Mouse (Mus musculus) mesoderm, embryonic 11.5 days (tissue): ENCODE measurements around the gene 1700013F07Rik.
"Not testable (repeated sequence)": the region's sequence is repeated elsewhere in the genome, so short reads cannot be mapped to it uniquely, and the experiment has no call there.

ENCODE experiments used
- DNase-seq: peaks from one replicate; pipeline ENCODE4 v3.0.0-alpha.2; 2012; ENCODE audit warnings: low read depth, low spot score

The 1700013F07Rik gene

GRCm38 (mm10) chr3:108542299-108542698 is 8.3 kb downstream of the 1700013F07Rik start:
- DNase-seq, result no peak

- no peak for DNase-seq
Measured at GRCm38 (mm10) chr3:108554111-108554561, 20.2 kb downstream of the 1700013F07Rik start.

GRCm38 (mm10) chr3:108554587-108555312 is 20.8 kb downstream of the 1700013F07Rik start:
- DNase-seq, result peak; percentile 95

DNA sequence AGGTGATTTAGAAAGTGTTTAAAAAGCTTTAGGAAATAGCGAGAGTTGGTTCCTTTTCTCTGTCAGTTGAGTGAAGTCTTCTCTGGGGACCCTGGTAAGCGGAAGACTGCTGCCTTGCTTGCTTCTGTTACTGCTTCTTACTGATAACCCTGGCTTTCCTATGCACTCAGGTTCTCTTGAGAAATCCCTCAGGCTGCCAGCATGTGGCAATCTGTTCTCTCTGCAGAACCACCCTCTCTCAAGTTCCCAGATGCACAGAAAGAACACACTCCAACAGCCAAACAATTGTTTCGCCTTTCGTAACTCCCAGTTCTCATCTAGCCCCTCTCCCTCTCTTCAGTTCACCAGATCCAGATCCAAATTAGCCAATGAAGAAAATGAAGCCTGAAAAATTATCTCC is 23.9 kb downstream of the 1700013F07Rik start:
- no peak for DNase-seq

DNA sequence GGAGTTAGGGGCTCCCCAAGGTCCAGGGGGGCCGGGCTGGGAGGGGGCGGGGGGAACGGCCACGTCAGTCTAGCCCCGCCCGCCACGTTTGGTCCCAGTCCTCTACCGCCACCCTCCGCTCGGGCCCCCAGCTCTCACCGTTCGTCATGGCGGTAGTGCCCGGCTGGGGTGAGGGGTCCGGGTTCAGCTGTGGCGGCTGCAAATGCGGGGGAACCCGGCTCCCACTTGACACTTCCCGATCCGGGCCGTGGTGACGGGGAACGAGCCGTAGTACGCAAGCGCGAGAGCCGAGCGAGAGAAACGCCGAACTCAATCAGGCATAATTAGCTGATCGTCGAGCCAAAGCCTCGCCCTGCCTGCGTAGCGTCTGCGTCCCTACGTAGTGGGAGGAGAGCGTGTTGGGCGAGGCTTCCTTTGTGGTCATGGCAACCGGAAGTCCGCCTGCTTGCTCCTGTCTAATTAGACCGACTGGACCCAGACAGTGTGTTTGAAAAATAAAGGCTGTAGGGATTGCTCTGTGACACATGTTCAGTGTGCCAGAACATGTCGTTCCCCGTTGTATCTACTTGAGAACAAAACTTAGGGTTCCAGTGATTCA is 28.3 kb downstream of the 1700013F07Rik start, which contains the start of gene Tmem167b:
Gene Tmem167b (minus strand): TSS at position 334 of the 598 bp plus-strand sequence.
- peak; percentile 98 for DNase-seq

DNA sequence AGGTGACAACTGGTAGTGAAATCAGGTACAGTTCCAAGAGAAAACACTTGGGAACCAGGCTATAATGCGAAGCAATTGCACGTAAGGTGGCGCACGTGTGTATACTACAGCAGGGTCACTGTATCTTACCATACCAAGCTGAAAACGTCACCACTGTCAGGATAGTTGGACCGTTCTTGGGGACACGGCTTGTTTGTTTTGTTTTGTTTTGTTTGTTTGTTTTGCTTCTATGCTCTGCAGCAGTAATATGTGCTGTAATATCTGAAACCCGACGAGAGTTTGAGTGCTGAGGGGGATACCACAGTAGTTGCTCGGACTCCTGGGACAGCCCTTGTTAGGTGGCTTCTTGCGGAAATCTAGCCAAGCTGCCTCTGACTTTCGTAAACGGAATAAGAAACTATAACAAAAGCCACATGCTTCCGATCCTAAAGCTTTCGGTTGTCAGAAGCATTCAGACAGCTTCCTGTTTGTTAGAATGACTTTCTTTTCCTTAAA is 28.9 kb downstream of the 1700013F07Rik start:
- no peak for DNase-seq

DNA sequence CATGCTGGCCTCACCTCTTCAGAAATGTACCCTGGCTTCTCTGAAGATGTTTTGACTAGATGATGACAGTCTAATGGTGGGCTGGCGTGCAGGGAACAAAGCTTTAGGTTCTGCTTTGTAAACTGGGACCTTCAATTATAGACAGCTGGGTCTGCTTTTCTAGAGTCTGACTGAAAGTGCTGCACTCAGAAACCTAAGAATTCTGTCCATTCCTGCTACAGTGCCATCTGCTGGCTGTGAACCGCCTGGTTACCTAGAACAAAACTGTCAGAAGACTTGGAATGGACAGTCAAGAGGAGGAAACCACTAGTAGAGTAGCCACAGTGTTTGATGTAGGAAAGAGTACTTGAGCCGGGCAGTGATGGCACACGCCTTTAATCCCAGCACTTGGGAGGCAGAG is 29.4 kb downstream of the 1700013F07Rik start:
- peak; percentile 84 for DNase-seq

DNA sequence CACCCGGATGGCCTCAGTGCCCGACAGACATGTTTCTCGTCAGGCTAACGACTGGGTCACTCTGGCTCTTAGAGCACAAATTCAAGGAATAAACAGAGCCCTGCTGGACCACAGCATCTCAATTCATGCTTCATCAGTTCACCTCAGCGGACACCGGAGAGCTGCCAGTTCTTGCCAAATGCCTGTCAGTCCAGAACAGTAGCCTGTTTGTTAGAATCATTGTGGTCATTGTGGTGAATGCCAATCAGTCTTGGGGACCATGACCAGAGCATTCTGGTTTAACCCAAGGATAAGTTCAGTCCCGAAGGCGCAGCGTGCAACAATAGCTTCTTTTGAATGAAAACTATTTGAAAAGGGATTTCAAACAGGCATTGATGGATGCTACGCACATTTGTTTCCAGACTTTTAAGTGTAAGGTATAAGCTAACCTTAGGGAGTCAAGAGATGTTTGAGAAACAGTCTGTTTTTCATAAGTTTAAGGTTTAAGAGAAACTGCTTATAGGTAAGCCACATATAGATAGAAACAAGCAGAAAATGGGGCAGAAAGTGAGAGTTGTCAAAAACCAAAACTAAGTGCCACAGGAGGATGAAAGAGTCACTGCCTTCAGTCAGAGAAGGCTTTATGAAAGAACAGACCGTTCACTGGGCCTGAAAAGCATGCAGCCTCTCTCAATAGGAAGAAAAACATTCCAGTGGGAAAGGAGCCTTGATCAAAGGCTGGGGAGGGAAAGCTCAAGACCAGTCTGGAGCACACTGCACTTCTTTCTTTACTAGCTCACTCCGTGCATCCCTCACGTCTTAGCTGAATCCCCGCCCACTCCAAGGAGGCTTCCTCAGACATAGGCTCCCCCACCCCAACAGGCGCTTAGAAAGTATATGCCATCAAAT is 34.3 kb downstream of the 1700013F07Rik start:
- DNase-seq, result peak; percentile 62

DNA sequence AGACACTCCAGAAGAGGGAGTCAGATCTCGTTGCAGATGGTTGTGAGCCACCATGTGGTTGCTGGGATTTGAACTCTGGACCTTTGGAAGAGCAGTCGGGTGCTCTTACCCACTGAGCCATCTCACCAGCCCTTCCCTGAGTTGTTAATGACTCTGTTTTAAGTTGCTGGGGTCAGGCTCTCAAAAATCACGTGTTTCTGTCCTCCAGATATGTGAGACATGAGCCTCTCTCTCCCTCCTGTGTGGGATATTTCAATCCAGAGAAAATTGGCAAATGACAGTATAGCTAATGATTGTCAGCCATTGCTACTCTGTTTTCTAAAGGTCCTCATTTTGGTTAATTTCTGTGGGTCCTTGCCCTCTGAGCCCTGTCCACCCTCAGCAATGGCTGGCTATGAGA is 35.7 kb downstream of the 1700013F07Rik start:
- DNase-seq, result not testable (repeated sequence)

GRCm38 (mm10) chr3:108570813-108571212 is 36.9 kb downstream of the 1700013F07Rik start:
- no peak for DNase-seq

DNA sequence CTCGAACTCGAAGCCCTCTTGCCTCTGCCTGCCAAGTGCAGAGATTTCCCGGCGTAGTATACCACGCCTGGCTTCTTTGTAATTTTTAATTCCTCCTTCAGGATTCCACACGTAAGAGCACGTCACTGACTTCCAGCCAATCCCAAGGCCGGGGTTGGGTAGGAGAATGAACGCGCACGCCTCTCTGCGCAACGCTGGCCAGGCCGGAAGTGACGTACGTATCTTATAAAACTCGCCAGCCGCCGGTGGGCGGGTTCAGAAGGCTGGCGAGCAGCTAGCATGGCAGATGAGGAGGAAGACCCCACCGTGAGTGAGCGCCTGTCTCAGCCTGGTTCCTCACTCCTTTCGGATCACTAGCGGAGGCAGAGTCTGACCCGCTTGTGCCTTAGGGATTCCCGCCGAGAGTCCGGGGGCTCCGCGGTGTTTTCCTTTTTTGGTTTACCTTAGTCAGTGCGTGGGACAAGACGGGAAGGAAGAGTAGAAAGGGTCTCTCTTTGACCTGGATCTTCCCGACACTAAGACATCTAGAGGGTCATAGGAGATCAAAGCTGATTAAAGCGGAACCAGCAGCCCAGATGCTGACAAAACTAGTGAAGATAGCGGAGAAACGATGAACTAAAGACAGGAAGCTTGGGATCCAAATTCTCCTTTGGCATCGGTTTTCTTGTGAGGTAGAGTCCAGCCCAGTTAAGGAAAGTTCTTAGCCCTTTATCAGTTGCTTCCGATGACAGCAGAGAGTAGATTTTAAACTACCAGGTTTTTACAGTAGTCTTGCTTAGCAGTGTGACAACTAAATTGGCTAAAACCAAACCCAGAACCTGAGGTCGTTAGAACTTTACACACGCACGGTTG is 37.7 kb downstream of the 1700013F07Rik start, which contains the start of gene Taf13:
Gene Taf13 (plus strand): TSS at position 256 of the 852 bp plus-strand sequence.
- DNase-seq, result peak; percentile 98

- DNase-seq, result no peak
Measured at GRCm38 (mm10) chr3:108572309-108573010, 38.5 kb downstream of the 1700013F07Rik start.

GRCm38 (mm10) chr3:108574018-108574417 is 40.1 kb downstream of the 1700013F07Rik start:
- DNase-seq, result no peak

DNA sequence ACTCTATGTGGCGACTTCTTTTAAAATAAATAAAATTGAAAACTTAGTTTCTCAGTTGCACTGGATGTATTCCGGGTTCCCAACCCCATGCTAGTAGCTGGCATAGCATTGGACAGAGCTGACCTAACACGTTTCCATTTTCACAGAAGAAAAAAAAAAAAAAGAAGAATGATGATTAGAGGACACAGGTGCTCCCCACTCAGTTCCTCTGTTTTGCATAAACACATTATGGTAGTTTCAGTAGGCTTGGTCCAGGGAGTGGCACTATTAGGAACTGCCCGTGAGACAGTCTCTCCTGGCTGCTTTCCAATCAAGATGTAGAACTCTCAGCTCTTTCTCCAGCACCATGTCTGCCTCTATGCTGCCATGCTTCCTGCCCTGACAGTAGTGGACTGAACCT is 50.6 kb downstream of the 1700013F07Rik start:
- DNase-seq, result no peak

- DNase-seq, result no peak
Measured at GRCm38 (mm10) chr3:108588446-108588845, 54.5 kb downstream of the 1700013F07Rik start.

DNA sequence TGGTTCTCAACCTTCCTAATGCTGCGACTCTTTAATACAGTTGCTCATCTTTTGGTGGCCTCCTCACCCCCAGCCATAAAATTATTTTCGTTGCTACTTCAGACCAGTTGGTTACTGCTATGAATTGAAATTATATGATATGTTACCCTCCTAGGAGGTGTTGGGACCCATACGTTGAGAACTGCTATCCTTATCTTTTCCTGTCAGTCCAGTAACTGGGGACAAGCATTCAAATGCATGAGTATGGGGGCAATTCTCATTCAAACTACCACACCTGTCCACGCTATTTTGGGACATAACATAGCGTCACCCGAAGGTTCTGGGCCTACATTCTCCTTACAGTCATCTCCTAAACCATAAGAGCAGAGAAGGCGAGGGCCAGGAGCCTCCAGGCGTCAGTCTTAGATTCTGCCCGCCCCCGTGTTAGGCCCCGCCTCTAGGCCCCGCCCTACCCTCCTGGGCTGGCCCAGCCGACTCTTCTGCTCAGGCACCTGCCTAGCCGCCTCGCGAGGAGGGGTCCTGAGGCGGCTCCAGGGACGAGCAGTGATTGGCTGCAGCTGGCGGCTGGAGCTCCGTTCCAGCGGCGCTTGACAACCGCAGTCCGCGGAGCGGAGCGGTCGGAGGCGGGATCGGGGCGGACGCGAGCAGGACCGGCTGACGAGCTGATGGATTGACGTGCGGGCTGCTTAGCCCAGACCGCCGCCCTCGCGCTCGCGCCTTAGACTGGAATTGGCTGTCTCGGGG is 57.0 kb downstream of the 1700013F07Rik start, which contains the start of gene Wdr47:
Gene Wdr47 (plus strand): TSS at position 494 of the 744 bp plus-strand sequence.
- DNase-seq, result peak; percentile 97

GRCm38 (mm10) chr3:108591530-108592522 is 57.9 kb downstream of the 1700013F07Rik start:
- peak; percentile 37 for DNase-seq
